Mouse (Mus musculus) natural killer cell, adult 2 months (primary cell): Measurements from ENCODE around the gene Nog.

Experiments used
- DNase-seq, 2 experiments: peaks; one replicate each; pipeline ENCODE4 v3.0.0; 2022; ENCODE audit warnings: low spot score in 2 of 2

The Nog gene

DNA sequence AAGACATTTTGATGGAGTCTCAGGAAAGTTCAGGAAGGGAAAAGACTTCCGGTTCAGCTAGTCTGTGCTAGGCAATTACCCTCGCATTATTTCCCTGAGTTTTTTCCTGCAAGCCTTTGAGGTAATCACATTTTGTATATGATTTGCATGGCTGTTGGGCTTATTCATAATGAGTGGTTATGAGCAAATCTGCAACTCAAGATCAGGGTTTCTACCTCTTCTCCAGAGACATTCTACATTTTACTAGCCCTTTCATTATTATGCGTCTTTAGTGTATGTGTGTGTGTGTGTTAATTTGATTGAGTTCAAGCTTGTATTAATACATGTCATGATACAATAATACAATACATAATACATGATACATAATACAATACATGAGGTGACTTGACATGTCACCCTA lies 34.6 kb downstream of the Nog start:
- DNase-seq: no peak

DNA sequence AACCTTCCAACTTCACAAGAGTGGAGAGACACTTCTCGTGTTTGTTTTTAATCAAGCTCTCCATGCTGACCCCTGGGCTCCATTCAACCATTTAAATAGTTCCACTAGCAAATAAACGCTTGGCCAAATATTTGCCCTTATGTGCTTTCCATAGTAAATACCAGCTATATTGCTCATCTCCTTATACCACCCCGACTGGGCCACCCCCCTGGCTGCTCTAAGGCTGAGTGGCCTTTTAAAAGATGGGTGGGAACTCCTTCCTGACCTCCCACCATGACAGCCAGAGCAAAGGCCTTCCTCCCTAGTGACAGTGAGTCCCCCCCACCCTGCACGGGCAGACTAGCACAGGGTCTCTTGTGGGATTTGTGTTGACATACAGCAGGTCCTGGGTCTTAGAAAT lies 37.1 kb downstream of the Nog start:
- no peak for DNase-seq

DNA sequence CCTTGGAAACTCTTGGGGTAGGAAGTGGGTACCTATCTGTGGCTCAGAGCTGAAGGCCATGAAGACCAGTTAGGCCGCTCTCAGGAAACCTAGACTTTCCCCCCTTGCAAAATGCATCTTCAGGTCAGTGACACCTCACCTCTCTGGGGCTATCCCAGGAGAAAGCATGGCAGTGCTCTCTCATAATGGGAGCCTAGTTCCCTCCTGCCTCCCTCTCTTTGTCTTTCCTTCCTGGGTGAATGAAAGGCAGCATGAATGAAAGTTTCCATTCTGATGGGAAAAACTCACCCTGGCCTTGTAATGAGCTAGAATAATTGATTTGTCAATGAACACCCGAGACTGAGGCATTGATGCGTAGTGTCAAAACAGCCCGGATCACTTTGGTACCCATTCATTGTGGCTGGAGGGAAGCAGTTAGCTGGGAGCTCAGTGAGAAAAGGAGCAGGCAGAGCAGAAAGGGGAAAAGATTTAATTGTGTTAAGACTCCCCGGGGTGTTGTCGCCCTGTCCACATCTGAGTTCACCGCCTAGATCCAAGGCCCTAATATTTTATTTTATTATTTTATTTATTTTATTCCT lies 42.7 kb downstream of the Nog start:
- no peak for DNase-seq

DNA sequence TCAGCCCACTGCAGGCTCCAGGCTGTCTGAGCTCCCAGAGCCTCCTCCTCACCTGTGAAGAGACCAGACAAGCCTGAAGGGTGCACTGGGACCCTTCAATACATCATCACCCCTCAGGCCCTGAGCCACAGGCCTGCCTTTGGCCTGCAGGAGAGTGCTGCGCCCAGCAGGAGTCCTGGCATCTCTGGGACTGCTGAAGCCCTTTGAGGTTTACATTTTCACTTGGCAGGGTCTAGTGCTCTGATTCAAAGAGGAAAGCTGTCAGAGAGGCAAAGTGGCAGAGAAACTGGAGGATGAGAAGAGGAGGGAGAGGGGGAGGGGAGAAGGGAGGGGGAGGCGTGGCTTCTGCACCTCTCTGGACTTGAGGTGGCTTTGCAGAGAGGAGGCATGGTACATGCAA lies 44.2 kb downstream of the Nog start:
- no peak for DNase-seq

DNA sequence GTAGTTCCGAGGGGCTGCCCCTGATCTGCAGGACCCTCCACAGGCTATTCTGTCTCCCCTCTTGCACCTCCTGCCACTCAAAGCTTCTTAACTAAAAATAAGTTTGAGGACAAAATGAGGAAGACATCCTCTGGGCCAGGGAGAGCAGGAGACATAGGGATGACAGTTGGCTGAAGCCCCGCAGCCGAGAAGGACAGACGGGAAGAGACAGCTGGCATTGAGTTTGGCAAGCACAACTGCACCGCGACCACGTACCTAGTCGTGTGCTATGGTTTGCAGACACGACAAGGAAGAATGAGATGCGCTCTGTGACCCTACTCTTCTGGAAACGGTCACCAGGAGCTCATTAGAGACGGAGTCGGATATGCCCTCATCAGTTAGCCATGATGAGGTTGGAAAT lies 48.2 kb downstream of the Nog start:
- no peak for DNase-seq
